Mouse (Mus musculus): ENCODE data around the gene Fn3krp. TPM values are rescaled to one million over a fixed set of nuclear protein-coding genes. Genes with fewer than 3 reads are reported as not detected.

Fn3krp gene
- polyA plus RNA-seq, 1 experiment from 2014 or later, result 9.2 TPM

DNA sequence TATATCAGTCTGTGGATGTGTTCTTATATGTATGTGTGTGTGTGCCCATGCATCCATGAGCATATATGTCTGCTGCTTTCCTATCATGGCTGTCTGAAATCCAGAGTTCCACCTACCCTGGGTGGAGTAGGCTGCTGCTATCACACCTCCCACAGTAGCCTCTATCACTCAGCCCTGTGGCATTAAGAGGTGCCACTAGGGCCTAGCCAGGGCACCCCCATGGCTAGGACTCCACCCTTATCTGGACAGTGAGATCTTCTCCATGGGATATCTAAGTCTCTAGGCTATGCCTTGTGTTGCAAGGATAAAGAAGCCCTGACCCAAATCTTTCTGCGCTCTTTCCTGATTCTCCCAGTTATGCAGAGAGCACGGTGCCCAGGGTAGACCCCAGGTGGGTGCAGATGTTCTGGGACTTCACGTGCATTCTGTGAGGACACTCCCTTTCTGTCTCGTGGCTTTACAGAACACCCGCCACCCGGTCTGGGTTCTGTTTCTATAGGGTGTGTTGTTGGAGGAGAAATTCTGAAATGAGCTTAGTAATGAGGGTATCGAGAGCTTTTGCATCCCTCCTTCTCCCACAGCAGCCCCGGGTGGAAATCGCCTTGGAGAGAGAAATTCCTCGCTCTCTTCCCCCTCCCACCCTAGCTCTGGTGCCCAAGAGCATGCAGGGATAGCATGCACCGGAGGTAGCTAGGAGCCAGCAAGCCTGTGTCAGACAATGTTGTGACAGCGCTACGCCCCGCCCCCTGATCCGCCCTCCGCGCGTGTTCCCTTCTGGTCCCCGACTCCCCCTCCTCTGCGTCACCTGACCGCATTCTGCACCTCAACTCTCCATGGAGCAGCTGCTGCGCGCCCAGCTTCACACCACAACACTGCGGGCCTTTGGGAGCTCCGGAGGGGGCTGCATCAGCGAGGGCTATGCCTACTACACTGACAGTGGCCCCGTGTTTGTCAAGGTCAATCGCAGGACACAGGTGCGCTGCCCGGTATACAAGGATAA is 13.3 kb downstream of the Fn3krp start, which contains the start of gene Fn3k:
Fn3k (plus strand) TSS at position 758 of the 1,000 bp plus-strand sequence.
- WGBS, result 6% methylated on average over 30 of the region's 30 CpGs
- peak within 1 kb of the TSS; percentile 66; the same call in 1 of the 2 replicates for H3K27ac ChIP-seq (ENCODE audit: low read depth, low read length)
- no peaks in the 10 kb centered on the region for H3K27me3 ChIP-seq (ENCODE audit: control insufficient read depth, insufficient read depth, low read length)
- H3K9me3 ChIP-seq (ENCODE audit: control insufficient read depth, low read length), result no peaks in the 10 kb centered on the region
- peak within 1 kb of the TSS; percentile 39 for H3K4me3 ChIP-seq (ENCODE audit: low read depth, low read length)
- peak; percentile 98 for ATAC-seq (ENCODE audit: low read depth)
- peak within 1 kb of the TSS; percentile 81 for H3K4me2 ChIP-seq (ENCODE audit: low read depth, low read length)
- H3K9ac ChIP-seq (replicated peaks; ENCODE audit: low read depth, low read length), result peak within 1 kb of the TSS; percentile 30
- H3K4me1 ChIP-seq (ENCODE audit: control insufficient read depth, insufficient read depth, low read length), result peaks cover 8% of the 10 kb centered on the region
- peaks cover 3% of the 10 kb centered on the region for H3K36me3 ChIP-seq (ENCODE audit: control insufficient read depth, insufficient read depth, low read length)

DNA sequence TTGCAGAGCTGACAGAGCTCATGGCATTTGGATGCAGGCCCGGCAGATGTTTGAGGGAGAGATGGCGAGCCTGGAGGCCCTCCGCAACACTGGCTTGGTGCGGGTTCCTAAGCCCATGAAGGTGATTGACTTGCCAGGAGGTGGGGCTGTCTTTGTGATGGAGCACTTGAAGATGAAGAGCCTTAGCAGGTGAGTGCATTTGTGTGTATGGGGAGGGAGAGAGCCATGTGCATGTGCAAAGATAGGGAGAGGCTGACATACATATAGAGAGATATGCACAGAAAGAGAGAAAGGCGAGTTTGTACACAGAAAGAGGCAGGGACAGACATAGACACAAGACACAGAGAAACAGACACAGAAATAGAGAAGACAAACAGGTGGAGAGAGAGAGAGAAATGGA is 16.0 kb downstream of the Fn3krp start:
- H3K4me2 ChIP-seq (ENCODE audit: low read depth, low read length), result no peak overlapping the region
- no peaks in the 10 kb centered on the region for H3K27me3 ChIP-seq (ENCODE audit: control insufficient read depth, insufficient read depth, low read length)
- H3K9ac ChIP-seq (replicated peaks; ENCODE audit: low read depth, low read length), result no peak overlapping the region
- H3K27ac ChIP-seq (ENCODE audit: low read depth, low read length), result no peak overlapping the region
- H3K4me1 ChIP-seq (ENCODE audit: control insufficient read depth, insufficient read depth, low read length), result peaks cover 8% of the 10 kb centered on the region
- no peak overlapping the region for H3K4me3 ChIP-seq (ENCODE audit: low read depth, low read length)
- H3K9me3 ChIP-seq (ENCODE audit: control insufficient read depth, low read length), result no peaks in the 10 kb centered on the region
- H3K36me3 ChIP-seq (ENCODE audit: control insufficient read depth, insufficient read depth, low read length), result no peaks in the 10 kb centered on the region
- 83% methylated on average over 5 of the region's 5 CpGs for WGBS
- no peak for ATAC-seq (ENCODE audit: low read depth)

DNA sequence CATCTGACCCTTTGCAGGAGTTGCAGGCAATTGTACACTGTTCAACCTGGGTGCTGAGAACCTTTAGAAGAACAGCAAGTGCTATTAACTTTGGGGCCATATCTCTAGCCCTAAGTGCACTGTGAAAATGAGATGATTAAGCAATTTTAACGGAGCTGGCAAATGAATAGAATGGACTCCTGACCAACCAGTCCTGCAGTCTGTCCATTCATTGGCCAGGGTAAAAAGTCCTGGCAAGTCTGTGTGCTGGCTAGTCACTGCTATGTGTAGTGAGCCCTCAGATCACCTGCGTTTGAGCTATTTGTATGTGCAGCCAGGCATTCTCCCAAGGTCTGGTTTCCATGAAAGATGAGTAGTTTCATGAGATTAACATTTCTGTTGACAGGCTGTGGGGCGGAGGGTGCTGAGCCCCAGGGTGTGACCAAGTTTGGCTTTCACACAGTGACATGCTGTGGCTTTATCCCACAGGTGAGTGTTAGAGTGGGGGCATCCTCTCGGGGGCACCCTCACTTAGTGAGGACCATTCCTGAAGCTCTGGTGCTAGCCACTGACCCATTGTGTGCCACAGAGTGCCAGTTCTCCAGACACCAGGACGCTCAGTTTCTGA is 18.6 kb downstream of the Fn3krp start:
- no peaks in the 10 kb centered on the region for H3K9me3 ChIP-seq (ENCODE audit: control insufficient read depth, low read length)
- H3K4me3 ChIP-seq (ENCODE audit: low read depth, low read length), result no peak overlapping the region
- H3K4me1 ChIP-seq (ENCODE audit: control insufficient read depth, insufficient read depth, low read length), result no peaks in the 10 kb centered on the region
- no peak overlapping the region for H3K27ac ChIP-seq (ENCODE audit: low read depth, low read length)
- no peaks in the 10 kb centered on the region for H3K27me3 ChIP-seq (ENCODE audit: control insufficient read depth, insufficient read depth, low read length)
- no peak overlapping the region for H3K9ac ChIP-seq (replicated peaks; ENCODE audit: low read depth, low read length)
- no peak for ATAC-seq (ENCODE audit: low read depth)
- no peak overlapping the region for H3K4me2 ChIP-seq (ENCODE audit: low read depth, low read length)
- no peaks in the 10 kb centered on the region for H3K36me3 ChIP-seq (ENCODE audit: control insufficient read depth, insufficient read depth, low read length)
- WGBS, result 78% methylated on average over 5 of the region's 5 CpGs

DNA sequence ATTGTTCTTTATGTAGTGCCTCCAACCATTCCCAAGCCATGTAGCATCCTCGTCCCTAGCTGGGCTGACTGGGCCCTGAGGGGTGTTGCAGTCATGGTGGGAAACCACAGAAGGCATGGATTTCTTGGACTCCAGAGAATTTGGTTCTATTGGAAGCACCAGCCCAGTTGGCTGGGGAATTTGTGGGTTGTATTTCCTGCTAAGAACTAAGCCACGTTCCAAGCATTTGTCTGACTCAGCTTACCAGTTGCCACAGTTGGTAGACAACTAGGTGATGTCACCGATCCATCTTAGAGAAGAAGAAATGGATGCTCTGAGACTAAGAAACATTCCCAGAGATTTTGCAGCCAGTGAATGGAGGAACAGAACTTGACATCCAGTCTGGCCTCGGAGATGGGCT is 20.5 kb downstream of the Fn3krp start:
- no peak for ATAC-seq (ENCODE audit: low read depth)
- H3K4me3 ChIP-seq (ENCODE audit: low read depth, low read length), result no peak overlapping the region
- WGBS, result 90% methylated on average over 4 of the region's 4 CpGs
- no peaks in the 10 kb centered on the region for H3K36me3 ChIP-seq (ENCODE audit: control insufficient read depth, insufficient read depth, low read length)
- H3K4me1 ChIP-seq (ENCODE audit: control insufficient read depth, insufficient read depth, low read length), result no peaks in the 10 kb centered on the region
- no peak overlapping the region for H3K27ac ChIP-seq (ENCODE audit: low read depth, low read length)
- no peak overlapping the region for H3K9ac ChIP-seq (replicated peaks; ENCODE audit: low read depth, low read length)
- H3K4me2 ChIP-seq (ENCODE audit: low read depth, low read length), result no peak overlapping the region
- H3K27me3 ChIP-seq (ENCODE audit: control insufficient read depth, insufficient read depth, low read length), result no peaks in the 10 kb centered on the region
- no peaks in the 10 kb centered on the region for H3K9me3 ChIP-seq (ENCODE audit: control insufficient read depth, low read length)

DNA sequence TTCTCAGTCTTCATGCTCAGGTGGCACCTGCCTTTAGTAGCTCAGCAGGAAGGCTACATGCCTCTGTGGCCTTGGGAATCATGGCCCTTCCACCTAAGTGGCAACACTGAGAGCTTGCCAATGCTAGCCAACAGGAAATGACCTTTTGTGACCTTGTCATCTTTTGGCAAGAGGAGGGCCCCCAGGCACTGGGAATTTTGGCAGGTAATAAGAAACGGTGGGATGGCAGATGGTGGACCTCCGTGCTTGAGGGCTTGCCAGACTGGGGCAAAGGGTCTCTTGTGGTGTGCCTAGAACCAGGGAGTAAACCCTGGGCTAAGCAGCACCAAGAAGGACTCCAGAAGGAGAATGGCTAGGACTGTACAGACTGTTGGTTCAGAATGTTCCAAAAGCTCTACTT is 20.9 kb downstream of the Fn3krp start:
- ATAC-seq (ENCODE audit: low read depth), result no peak
- H3K4me3 ChIP-seq (ENCODE audit: low read depth, low read length), result no peak overlapping the region
- WGBS, result 81% methylated on average over 2 of the region's 2 CpGs

DNA sequence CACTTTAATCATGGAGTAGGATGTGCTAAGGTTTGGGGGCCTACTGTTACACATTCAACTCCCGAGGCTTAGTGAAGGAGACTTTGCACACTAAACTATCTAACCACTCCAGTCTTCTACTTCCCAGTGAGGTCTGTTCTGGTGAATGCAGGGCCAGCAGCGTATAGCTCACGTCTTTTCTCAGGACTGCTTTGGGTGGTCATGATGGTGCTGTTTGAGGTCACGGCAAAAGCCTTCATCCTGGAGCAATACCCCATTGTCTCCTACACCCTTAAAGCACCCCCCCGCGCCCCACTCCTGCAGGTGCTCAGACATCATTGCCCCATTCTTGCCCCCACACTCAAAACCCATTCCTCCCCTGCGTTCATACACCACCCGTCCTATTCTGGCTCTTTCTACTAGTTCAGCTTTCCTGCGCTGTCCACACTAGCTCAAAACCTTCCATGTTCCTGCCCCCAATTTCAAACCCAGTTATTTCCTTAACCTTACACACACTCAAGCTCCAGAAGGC is 30.1 kb downstream of the Fn3krp start:
- Histone ChIP-seq H3K4me3 (ENCODE audit: low read depth, low read length) (peak overlapping the region; percentile 74), H3K36me3 (ENCODE audit: control insufficient read depth, insufficient read depth, low read length) (0 out of 2 replicates have a peak, but pooled peaks cover 4% of the 10 kb centered on the region), H3K4me2 (ENCODE audit: low read depth, low read length) (peak overlapping the region; percentile 75), H3K27me3 (ENCODE audit: control insufficient read depth, insufficient read depth, low read length) (no peaks in the 10 kb centered on the region), H3K27ac (ENCODE audit: low read depth, low read length) (peak overlapping the region; percentile 76; the same call in 1 of the 2 replicates), H3K9me3 (ENCODE audit: control insufficient read depth, low read length) (no peaks in the 10 kb centered on the region), H3K9ac (replicated peaks; ENCODE audit: low read depth, low read length) (no peak overlapping the region), H3K4me1 (ENCODE audit: control insufficient read depth, insufficient read depth, low read length) (peaks cover 13% of the 10 kb centered on the region)
- 14% methylated on average over 9 of the region's 9 CpGs for WGBS
- peak; percentile 23; the same call in 1 of the 2 replicates for ATAC-seq (ENCODE audit: low read depth)

More for the DNA sequence above, 20.9 kb downstream of the Fn3krp start:
- H3K4me1 ChIP-seq (ENCODE audit: control insufficient read depth, insufficient read depth, low read length), result no peaks in the 10 kb centered on the region
- H3K36me3 ChIP-seq (ENCODE audit: control insufficient read depth, insufficient read depth, low read length), result no peaks in the 10 kb centered on the region
- H3K27ac ChIP-seq (ENCODE audit: low read depth, low read length), result no peak overlapping the region
- no peak overlapping the region for H3K4me2 ChIP-seq (ENCODE audit: low read depth, low read length)
- H3K27me3 ChIP-seq (ENCODE audit: control insufficient read depth, insufficient read depth, low read length), result no peaks in the 10 kb centered on the region
- no peaks in the 10 kb centered on the region for H3K9me3 ChIP-seq (ENCODE audit: control insufficient read depth, low read length)
- H3K9ac ChIP-seq (replicated peaks; ENCODE audit: low read depth, low read length), result no peak overlapping the region

DNA sequence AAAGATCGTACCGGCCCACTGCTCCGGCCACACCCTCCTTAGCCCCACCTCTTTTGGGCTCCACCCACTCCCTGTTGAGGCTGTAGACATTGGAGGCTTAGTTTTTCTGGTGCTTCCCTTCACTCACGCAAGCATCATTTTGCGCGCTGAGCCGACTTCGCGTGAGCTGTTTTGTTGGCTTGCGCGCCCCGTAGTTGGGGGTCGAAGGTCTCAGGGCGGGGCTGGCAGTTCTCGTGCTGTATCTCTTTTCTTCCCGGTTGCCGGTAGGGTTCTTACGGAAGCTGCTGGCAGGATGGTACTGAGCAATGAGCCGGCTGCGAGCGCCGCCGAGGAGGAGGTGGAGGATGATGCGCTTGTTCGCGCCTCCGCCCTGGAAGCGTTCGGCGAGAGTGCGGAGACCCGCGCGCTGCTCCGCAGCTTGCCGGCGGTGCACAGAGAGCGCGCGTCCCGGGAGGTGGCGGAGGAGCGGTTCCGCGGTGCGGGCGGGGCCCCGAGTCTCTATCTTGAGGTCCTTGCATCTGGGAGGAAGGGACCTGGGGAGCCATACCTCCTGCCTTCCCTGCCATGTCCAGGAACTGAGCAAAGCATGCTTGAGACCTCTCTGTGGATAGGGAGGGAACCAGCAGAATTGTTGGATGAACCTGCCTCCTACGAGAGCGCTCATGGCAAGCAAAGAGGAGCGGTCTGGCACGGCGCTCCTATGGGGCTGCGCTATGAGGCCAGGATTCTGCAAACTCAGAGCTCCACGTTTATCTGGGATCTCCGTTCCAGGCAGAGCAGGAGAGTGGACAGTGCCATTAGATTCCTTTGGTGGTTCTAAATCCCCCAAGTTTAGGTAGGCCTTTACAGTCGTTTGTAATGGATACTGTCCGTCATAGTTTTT is 30.8 kb downstream of the Fn3krp start, which contains the start of gene Tbcd:
Tbcd (plus strand) TSS at position 197 of the 883 bp plus-strand sequence.
- peak within 1 kb of the TSS; percentile 68 for H3K9ac ChIP-seq (replicated peaks; ENCODE audit: low read depth, low read length)
- WGBS, result under 1% methylated on average over 58 of the region's 58 CpGs
- H3K4me1 ChIP-seq (ENCODE audit: control insufficient read depth, insufficient read depth, low read length), result peaks cover 13% of the 10 kb centered on the region
- ATAC-seq (ENCODE audit: low read depth), result peak; percentile 94
- H3K9me3 ChIP-seq (ENCODE audit: control insufficient read depth, low read length), result no peaks in the 10 kb centered on the region
- H3K36me3 ChIP-seq (ENCODE audit: control insufficient read depth, insufficient read depth, low read length), result 0 out of 2 replicates have a peak, but pooled peaks cover 4% of the 10 kb centered on the region
- H3K4me2 ChIP-seq (ENCODE audit: low read depth, low read length), result peak within 1 kb of the TSS; percentile 75
- H3K4me3 ChIP-seq (ENCODE audit: low read depth, low read length), result peak within 1 kb of the TSS; percentile 74
- H3K27me3 ChIP-seq (ENCODE audit: control insufficient read depth, insufficient read depth, low read length), result no peaks in the 10 kb centered on the region
- H3K27ac ChIP-seq (ENCODE audit: low read depth, low read length), result peak within 1 kb of the TSS; percentile 76

DNA sequence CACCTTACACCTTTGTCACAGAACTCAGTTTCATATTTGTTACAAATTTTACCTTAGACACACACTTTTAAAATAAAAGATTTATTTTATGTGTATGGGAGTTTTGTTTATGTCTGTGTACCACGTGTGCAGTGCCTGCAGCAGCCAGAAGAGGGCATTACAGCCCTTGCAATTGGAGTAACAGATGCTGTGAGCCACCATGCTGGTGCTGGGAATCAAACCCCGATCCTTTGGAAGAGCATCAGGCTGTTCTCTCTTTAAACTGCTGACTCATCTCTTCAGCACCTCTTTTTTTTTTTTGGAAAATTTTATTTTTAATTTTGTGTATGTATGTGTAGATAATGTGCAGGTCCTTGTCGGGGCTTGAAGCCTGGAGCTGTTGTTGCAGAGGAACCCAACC is 36.7 kb downstream of the Fn3krp start:
- H3K9ac ChIP-seq (replicated peaks; ENCODE audit: low read depth, low read length), result no peak overlapping the region
- peaks cover 35% of the 10 kb centered on the region for H3K36me3 ChIP-seq (ENCODE audit: control insufficient read depth, insufficient read depth, low read length)
- H3K4me2 ChIP-seq (ENCODE audit: low read depth, low read length), result no peak overlapping the region
- no peak overlapping the region for H3K4me3 ChIP-seq (ENCODE audit: low read depth, low read length)
- H3K4me1 ChIP-seq (ENCODE audit: control insufficient read depth, insufficient read depth, low read length), result peaks cover 8% of the 10 kb centered on the region
- no peak for ATAC-seq (ENCODE audit: low read depth)
- no peaks in the 10 kb centered on the region for H3K9me3 ChIP-seq (ENCODE audit: control insufficient read depth, low read length)
- 97% methylated on average over 3 of the region's 3 CpGs for WGBS
- H3K27ac ChIP-seq (ENCODE audit: low read depth, low read length), result no peak overlapping the region
- no peaks in the 10 kb centered on the region for H3K27me3 ChIP-seq (ENCODE audit: control insufficient read depth, insufficient read depth, low read length)
